7 mouse cellular contexts compared by ENCODE assay signal in genomic region chr8:70701048-70701981, GRCm38 (mm10). TPM values are rescaled to one million over a fixed set of nuclear protein-coding genes. Genes with fewer than 3 reads are reported as not detected.
DNase-seq lines count a peak whose midpoint lies in the region; ATAC-seq and TF ChIP-seq lines count a peak whose summit lies in the region.

No protein-coding gene starts in this region.

- no peaks in the 10 kb centered on the region for H3K9me3 ChIP-seq in embryonic facial prominence, embryonic 14.5 days (ENCODE audit: control insufficient read depth, low read length)
- no peaks in the 10 kb centered on the region for H3K9me3 ChIP-seq in intestine, embryonic 15.5 days
- no peaks in the 10 kb centered on the region for H3K9me3 ChIP-seq in neural tube, embryonic 12.5 days

- 40% methylated on average over 10 of the region's 10 CpGs for whole genome bisulfite sequencing in lung, adult 2 months
- WGBS in embryonic facial prominence, embryonic 14.5 days: 50% methylated on average over 10 of the region's 10 CpGs
- 48% methylated on average over 10 of the region's 10 CpGs for WGBS in intestine, embryonic 15.5 days
- 54% methylated on average over 10 of the region's 10 CpGs for WGBS in neural tube, embryonic 12.5 days

- no peak for DNase-seq in lung, adult 2 months
- DNase-seq in lung, postnatal 36 days: no peak
- no peak for DNase-seq in embryonic facial prominence, embryonic 14.5 days (ENCODE audit: low spot score)
- DNase-seq in left cerebral cortex, postnatal 14 days (ENCODE audit: low spot score in 2 of 2): no peak
- no peak for DNase-seq in layer of hippocampus, postnatal 36 days

- ATAC-seq in embryonic facial prominence, embryonic 14.5 days (ENCODE audit: low read depth): no peak
- ATAC-seq in intestine, embryonic 15.5 days: no peak
- no peak for ATAC-seq in neural tube, embryonic 12.5 days (ENCODE audit: low FRiP score, low read depth)

- no peaks in the 10 kb centered on the region for H3K27me3 ChIP-seq in embryonic facial prominence, embryonic 14.5 days (replicated peaks; ENCODE audit: control insufficient read depth, insufficient read depth, low read length)
- H3K27me3 ChIP-seq in intestine, embryonic 15.5 days (replicated peaks): no peaks in the 10 kb centered on the region
- no peaks in the 10 kb centered on the region for H3K27me3 ChIP-seq in neural tube, embryonic 12.5 days (replicated peaks)

- H3K27ac ChIP-seq in embryonic facial prominence, embryonic 14.5 days (replicated peaks; ENCODE audit: low read depth, low read length): peak overlapping the region; percentile 99; the same call in 1 of the 2 replicates
- H3K27ac ChIP-seq in intestine, embryonic 15.5 days: peak overlapping the region; percentile 98
- H3K27ac ChIP-seq in neural tube, embryonic 12.5 days: peak overlapping the region; percentile 32; the same call in 1 of the 2 replicates

- peak overlapping the region; percentile 61 for H3K4me2 ChIP-seq in embryonic facial prominence, embryonic 14.5 days (ENCODE audit: low read depth, low read length)
- peak overlapping the region; percentile 70 for H3K4me2 ChIP-seq in intestine, embryonic 15.5 days (replicated peaks)
- H3K4me2 ChIP-seq in neural tube, embryonic 12.5 days (replicated peaks): peak overlapping the region; percentile 86

- intact Hi-C loops in left cerebral cortex, postnatal 14 days (cut with DNase I): loop anchor here (10.0 kb wide), 1 partner anchor 53 kb away; the partner anchor contains the start of gene Rab3a

- no peak overlapping the region for H3K4me3 ChIP-seq in lung, adult 2 months (replicated peaks; ENCODE audit: extremely low read depth, low read depth, low read length)
- H3K4me3 ChIP-seq in embryonic facial prominence, embryonic 14.5 days (ENCODE audit: low read depth, low read length): peak overlapping the region; percentile 96
- H3K4me3 ChIP-seq in intestine, embryonic 15.5 days (replicated peaks): peak overlapping the region; percentile 86
- H3K4me3 ChIP-seq in neural tube, embryonic 12.5 days: peak overlapping the region; percentile 99

- peaks cover 21% of the 10 kb centered on the region; the same call in 1 of the 2 replicates for H3K36me3 ChIP-seq in embryonic facial prominence, embryonic 14.5 days (ENCODE audit: control insufficient read depth, insufficient read depth, low read length)
- 0 out of 2 replicates have a peak, but pooled peaks cover 7% of the 10 kb centered on the region for H3K36me3 ChIP-seq in intestine, embryonic 15.5 days
- peaks cover 15% of the 10 kb centered on the region for H3K36me3 ChIP-seq in neural tube, embryonic 12.5 days

- peak; percentile 53; the same call in 1 of the 2 replicates for TF ChIP-seq POLR2A in lung, adult 2 months (IDR thresholded peaks at IDR 0.05; ENCODE audit: borderline replicate concordance, extremely low read depth, low read depth, low read length)

- H3K4me1 ChIP-seq in lung, adult 2 months (ENCODE audit: control insufficient read depth, insufficient read depth, low read length): peaks cover 13% of the 10 kb centered on the region
- peaks cover 26% of the 10 kb centered on the region for H3K4me1 ChIP-seq in embryonic facial prominence, embryonic 14.5 days (ENCODE audit: control insufficient read depth, insufficient read depth, low read length)
- peaks cover 30% of the 10 kb centered on the region for H3K4me1 ChIP-seq in intestine, embryonic 15.5 days (replicated peaks)
- peaks cover 43% of the 10 kb centered on the region for H3K4me1 ChIP-seq in neural tube, embryonic 12.5 days

- H3K9ac ChIP-seq in embryonic facial prominence, embryonic 14.5 days (ENCODE audit: low read depth, low read length): peak overlapping the region; percentile 100
- H3K9ac ChIP-seq in intestine, embryonic 15.5 days: peak overlapping the region; percentile 97
- H3K9ac ChIP-seq in neural tube, embryonic 12.5 days: peak overlapping the region; percentile 100

- no peak for TF ChIP-seq CTCF in lung, adult 2 months (IDR thresholded peaks at IDR 0.05; ENCODE audit: insufficient read depth, low read length)

RNA-seq across cellular contexts. Expression of gene Iqcn, which starts 1.9 kb away (rescaled TPM):
- 0.03 TPM in 1 of 2 replicates, not detected in the other for polyA plus RNA-seq in lung, adult 2 months (2012; rRNA removed)
- polyA plus RNA-seq in embryonic facial prominence, embryonic 14.5 days (2014; fragmentation: Nextera tagmentation; extraction: Ambion mirVana): not detected in 2 replicates
- polyA plus RNA-seq in intestine, embryonic 15.5 days (2015; fragmentation: Nextera tagmentation; extraction: Ambion mirVana): not detected in 2 replicates
- polyA plus RNA-seq in neural tube, embryonic 12.5 days (2016; fragmentation: Nextera tagmentation; extraction: Ambion mirVana): 0.06 and 0.16 TPM in 2 replicates
- total RNA-seq in left cerebral cortex, postnatal 14 days (2021): under 1 TPM in 1 of 2 experiments, not detected in 1; 0.08 TPM
- total RNA-seq in layer of hippocampus, postnatal 36 days (2021): under 1 TPM; 0.08 to 0.10 TPM

RNA-seq across cellular contexts. Expression of gene Jund, which starts 2.6 kb away (rescaled TPM):
- polyA plus RNA-seq in lung, adult 2 months (2012; rRNA removed): 378 and 717 TPM in 2 replicates
- polyA plus RNA-seq in embryonic facial prominence, embryonic 14.5 days (2014; fragmentation: Nextera tagmentation; extraction: Ambion mirVana): 103 and 121 TPM in 2 replicates
- polyA plus RNA-seq in intestine, embryonic 15.5 days (2015; fragmentation: Nextera tagmentation; extraction: Ambion mirVana): 83.7 and 88.8 TPM in 2 replicates
- polyA plus RNA-seq in neural tube, embryonic 12.5 days (2016; fragmentation: Nextera tagmentation; extraction: Ambion mirVana): 248 and 267 TPM in 2 replicates
- 100 to 1,000 TPM; 165 to 193 TPM for total RNA-seq in left cerebral cortex, postnatal 14 days (2021)
- total RNA-seq in layer of hippocampus, postnatal 36 days (2021): 100 to 1,000 TPM; 157 to 183 TPM

RNA-seq across cellular contexts. Expression of gene Gm3336, which starts 17.0 kb away (rescaled TPM):
- 0.43 and 1.2 TPM in 2 replicates for polyA plus RNA-seq in lung, adult 2 months (2012; rRNA removed)
- polyA plus RNA-seq in embryonic facial prominence, embryonic 14.5 days (2014; fragmentation: Nextera tagmentation; extraction: Ambion mirVana): not detected in 2 replicates
- polyA plus RNA-seq in intestine, embryonic 15.5 days (2015; fragmentation: Nextera tagmentation; extraction: Ambion mirVana): 2.1 and 2.5 TPM in 2 replicates
- not detected in 2 replicates for polyA plus RNA-seq in neural tube, embryonic 12.5 days (2016; fragmentation: Nextera tagmentation; extraction: Ambion mirVana)
- not detected for total RNA-seq in left cerebral cortex, postnatal 14 days (2021)
- total RNA-seq in layer of hippocampus, postnatal 36 days (2021): not detected

RNA-seq across cellular contexts. Expression of gene Pde4c, which starts 22.2 kb away (rescaled TPM):
- polyA plus RNA-seq in lung, adult 2 months (2012; rRNA removed): 4.1 and 5.5 TPM in 2 replicates
- 0.16 and 0.22 TPM in 2 replicates for polyA plus RNA-seq in embryonic facial prominence, embryonic 14.5 days (2014; fragmentation: Nextera tagmentation; extraction: Ambion mirVana)
- polyA plus RNA-seq in intestine, embryonic 15.5 days (2015; fragmentation: Nextera tagmentation; extraction: Ambion mirVana): 0.21 and 0.53 TPM in 2 replicates
- 0.19 and 0.41 TPM in 2 replicates for polyA plus RNA-seq in neural tube, embryonic 12.5 days (2016; fragmentation: Nextera tagmentation; extraction: Ambion mirVana)
- 1 to 10 TPM; 1.0 to 1.7 TPM for total RNA-seq in left cerebral cortex, postnatal 14 days (2021)
- total RNA-seq in layer of hippocampus, postnatal 36 days (2021): 1 to 10 TPM; 1.5 to 2.4 TPM

RNA-seq across cellular contexts. Expression of gene Lsm4, which starts 28.3 kb away (rescaled TPM):
- 75.2 and 76.3 TPM in 2 replicates for polyA plus RNA-seq in lung, adult 2 months (2012; rRNA removed)
- polyA plus RNA-seq in embryonic facial prominence, embryonic 14.5 days (2014; fragmentation: Nextera tagmentation; extraction: Ambion mirVana): 199 and 223 TPM in 2 replicates
- 286 and 323 TPM in 2 replicates for polyA plus RNA-seq in intestine, embryonic 15.5 days (2015; fragmentation: Nextera tagmentation; extraction: Ambion mirVana)
- 264 and 277 TPM in 2 replicates for polyA plus RNA-seq in neural tube, embryonic 12.5 days (2016; fragmentation: Nextera tagmentation; extraction: Ambion mirVana)
- total RNA-seq in left cerebral cortex, postnatal 14 days (2021): 10 to 100 TPM; 64.3 to 69.7 TPM
- 10 to 100 TPM; 60.3 to 68.5 TPM for total RNA-seq in layer of hippocampus, postnatal 36 days (2021)

Comparison
In these comparisons a context has a peak if more than half of its experiments do, and no peak if none do; other contexts are left out.
1. H3K27ac ChIP-seq: peak in every context shown above with its lines; median percentile 99 in embryonic facial prominence, embryonic 14.5 days; 98 in intestine, embryonic 15.5 days; 32 in neural tube, embryonic 12.5 days.